8 mouse cellular contexts compared by ENCODE assay signal in genomic region chr2:5381712-5382710, GRCm38 (mm10).
DNase-seq lines count a peak whose midpoint lies in the region; ATAC-seq and TF ChIP-seq lines count a peak whose summit lies in the region.

No protein-coding gene starts in this region.

- peaks cover 16% of the 10 kb centered on the region; the same call in 1 of the 2 replicates for H3K4me1 ChIP-seq in kidney, adult 2 months (ENCODE audit: control insufficient read depth, insufficient read depth, low read length)
- peaks cover 21% of the 10 kb centered on the region for H3K4me1 ChIP-seq in neural tube, embryonic 15.5 days
- no peaks in the 10 kb centered on the region for H3K4me1 ChIP-seq in liver, embryonic 11.5 days (replicated peaks; ENCODE audit: control insufficient read depth, insufficient read depth, low read length)

- H3K9ac ChIP-seq in neural tube, embryonic 15.5 days (replicated peaks), result no peak overlapping the region
- H3K9ac ChIP-seq in liver, embryonic 11.5 days (ENCODE audit: low read depth, low read length), result no peak overlapping the region

- no peaks in the 10 kb centered on the region for H3K9me3 ChIP-seq in neural tube, embryonic 15.5 days (replicated peaks)
- no peaks in the 10 kb centered on the region for H3K9me3 ChIP-seq in liver, embryonic 11.5 days (ENCODE audit: control insufficient read depth, low read length)

- no peak for TF ChIP-seq CTCF in kidney, adult 2 months (conservative IDR thresholded peaks at IDR 0.05; ENCODE audit: insufficient read depth, insufficient read length, low read depth, low read length)

- no peak overlapping the region for H3K27ac ChIP-seq in kidney, adult 2 months (ENCODE audit: insufficient read depth, low read depth, low read length)
- peak overlapping the region; percentile 37; the same call in 1 of the 2 replicates for H3K27ac ChIP-seq in neural tube, embryonic 15.5 days (replicated peaks)
- no peak overlapping the region for H3K27ac ChIP-seq in liver, embryonic 11.5 days (ENCODE audit: low read depth, low read length)

- no peak overlapping the region for H3K4me2 ChIP-seq in neural tube, embryonic 15.5 days
- no peak overlapping the region for H3K4me2 ChIP-seq in liver, embryonic 11.5 days

- no peak overlapping the region for H3K4me3 ChIP-seq in kidney, adult 2 months (ENCODE audit: insufficient read depth, low read depth, low read length)
- H3K4me3 ChIP-seq in neural tube, embryonic 15.5 days (replicated peaks), result no peak overlapping the region
- H3K4me3 ChIP-seq in liver, embryonic 11.5 days (ENCODE audit: low read depth, low read length), result no peak overlapping the region

- no peaks in the 10 kb centered on the region for H3K36me3 ChIP-seq in kidney, adult 2 months (ENCODE audit: control insufficient read depth, insufficient read depth, low read length)
- H3K36me3 ChIP-seq in neural tube, embryonic 15.5 days, result no peaks in the 10 kb centered on the region
- H3K36me3 ChIP-seq in liver, embryonic 11.5 days (ENCODE audit: control insufficient read depth, insufficient read depth, low read length), result no peaks in the 10 kb centered on the region

- no peak for ATAC-seq in neural tube, embryonic 15.5 days (ENCODE audit: low FRiP score)
- no peak for ATAC-seq in liver, embryonic 11.5 days (replicated peaks; ENCODE audit: low FRiP score)

- no peak for TF ChIP-seq POLR2A in kidney, adult 2 months (IDR thresholded peaks at IDR 0.05; ENCODE audit: low read depth, low read length)

- no peaks in the 10 kb centered on the region for H3K27me3 ChIP-seq in kidney, adult 2 months (replicated peaks; ENCODE audit: control insufficient read depth, insufficient read depth, low read length)
- H3K27me3 ChIP-seq in neural tube, embryonic 15.5 days (replicated peaks), result no peaks in the 10 kb centered on the region
- no peaks in the 10 kb centered on the region for H3K27me3 ChIP-seq in liver, embryonic 11.5 days (replicated peaks; ENCODE audit: control insufficient read depth, insufficient read depth, low read length)

- DNase-seq in heart, postnatal 4 days, result peak; percentile 13
- no peak for DNase-seq in heart, adult 18-20 months
- peak; percentile 72 for DNase-seq in cerebellum, adult 9-11 months
- peak; percentile 78 for DNase-seq in kidney, adult 2 months
- no peak for DNase-seq in left cerebral cortex, adult 11 months (ENCODE audit: low spot score)
- DNase-seq in liver, embryonic 11.5 days (ENCODE audit: low spot score), result no peak
- no peak for DNase-seq in thymus, postnatal 36 days

- WGBS in kidney, adult 2 months, result 32% methylated on average over 12 of the region's 12 CpGs
- WGBS in neural tube, embryonic 15.5 days, result 61% methylated on average over 12 of the region's 12 CpGs
- WGBS in liver, embryonic 11.5 days, result 60% methylated on average over 12 of the region's 12 CpGs

Comparison
In these comparisons a context has a peak if more than half of its experiments do, and no peak if none do; other contexts are left out.
1. DNase-seq: peak in heart, postnatal 4 days (single experiment), cerebellum, adult 9-11 months (single experiment) and kidney, adult 2 months (single experiment); none in heart, adult 18-20 months (0 of 2), left cerebral cortex, adult 11 months (single experiment), liver, embryonic 11.5 days (single experiment) and thymus, postnatal 36 days (0 of 2).